Mouse (Mus musculus): Measurements from ENCODE around the gene Auts2. TPM values are rescaled to one million over a fixed set of nuclear protein-coding genes. Genes with fewer than 3 reads are reported as not detected.

Gene Auts2
- polyA plus RNA-seq, 1 experiment from 2014 or later = 4.4 TPM

DNA sequence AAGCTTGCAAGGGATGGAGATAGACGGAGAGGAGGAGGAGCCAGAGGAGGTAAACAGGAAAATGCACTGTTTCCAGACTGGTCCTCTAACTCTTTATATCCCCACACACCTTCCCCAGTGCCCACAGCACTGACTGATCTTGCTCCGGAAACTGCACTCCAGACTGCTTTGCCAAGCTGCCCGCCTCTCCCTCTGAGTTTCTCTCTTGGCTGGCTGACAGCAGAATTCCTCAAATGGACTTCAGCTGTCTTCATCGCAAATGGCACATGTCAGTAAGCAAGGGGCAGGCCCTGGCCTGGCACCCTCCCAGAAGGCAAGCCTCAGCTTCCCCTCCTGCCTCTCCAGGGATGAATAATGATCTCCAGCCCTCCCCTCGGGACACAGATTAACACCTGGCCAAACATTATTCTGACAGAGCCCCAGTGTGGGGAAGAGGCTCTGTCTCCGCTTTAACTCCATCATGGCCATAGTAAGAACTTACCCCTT lies 348.1 kb downstream of the Auts2 start:
- no peak overlapping the region for H3K4me3 ChIP-seq (ENCODE audit: low read depth, low read length)
- H3K27me3 ChIP-seq (replicated peaks; ENCODE audit: insufficient read depth, low read length) = no peaks in the 10 kb centered on the region
- DNase-seq (ENCODE audit: low spot score) (peak; percentile 61), ATAC-seq (peak; percentile 38)
- no peaks in the 10 kb centered on the region for H3K36me3 ChIP-seq (ENCODE audit: insufficient read depth, low read length)
- H3K9me3 ChIP-seq (ENCODE audit: low read length) = no peaks in the 10 kb centered on the region
- H3K4me1 ChIP-seq (ENCODE audit: insufficient read depth, low read depth, low read length) = peaks cover 4% of the 10 kb centered on the region; the same call in 1 of the 2 replicates
- no peak overlapping the region for H3K27ac ChIP-seq (ENCODE audit: low read length)
- no peak overlapping the region for H3K4me2 ChIP-seq (replicated peaks; ENCODE audit: low read depth, low read length)
- WGBS = 15% methylated on average over 6 of the region's 6 CpGs
- no peak overlapping the region for H3K9ac ChIP-seq (replicated peaks; ENCODE audit: low read depth)
- TF ChIP-seq CTCF (IDR thresholded peaks at IDR 0.05) (no peak), EP300 (IDR thresholded peaks at IDR 0.05) (no peak)

DNA sequence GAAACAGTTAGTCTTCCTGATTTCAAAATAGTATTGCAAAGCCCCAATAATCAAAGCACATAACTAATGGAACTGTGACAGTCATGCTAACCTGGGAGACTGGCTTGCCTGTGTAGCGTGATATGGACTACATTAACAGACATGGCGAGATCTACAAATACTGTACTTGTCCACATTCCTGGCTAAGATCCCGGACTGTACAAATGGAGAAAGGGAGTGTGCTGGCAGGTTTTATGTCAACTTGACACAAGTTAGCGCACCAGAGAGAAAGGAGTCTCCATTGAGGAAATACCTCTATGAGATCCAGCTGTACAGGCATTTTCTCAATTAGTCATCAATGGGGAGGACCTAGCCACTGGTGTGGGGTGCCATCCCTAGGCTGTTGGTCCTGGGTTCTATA lies 353.0 kb downstream of the Auts2 start:
- Histone ChIP-seq H3K4me3 (ENCODE audit: low read depth, low read length) (no peak overlapping the region), H3K4me2 (replicated peaks; ENCODE audit: low read depth, low read length) (no peak overlapping the region), H3K27ac (ENCODE audit: low read length) (no peak overlapping the region), H3K36me3 (ENCODE audit: insufficient read depth, low read length) (no peaks in the 10 kb centered on the region), H3K9me3 (ENCODE audit: low read length) (no peaks in the 10 kb centered on the region), H3K4me1 (ENCODE audit: insufficient read depth, low read depth, low read length) (peaks cover 4% of the 10 kb centered on the region; the same call in 1 of the 2 replicates), H3K27me3 (replicated peaks; ENCODE audit: insufficient read depth, low read length) (no peaks in the 10 kb centered on the region), H3K9ac (replicated peaks; ENCODE audit: low read depth) (no peak overlapping the region)
- TF ChIP-seq EP300 (IDR thresholded peaks at IDR 0.05) = no peak
- TF ChIP-seq CTCF (IDR thresholded peaks at IDR 0.05) = no peak
- WGBS = 45% methylated on average over 4 of the region's 4 CpGs
- DNase-seq (ENCODE audit: low spot score) (peak; percentile 32), ATAC-seq (no peak)

DNA sequence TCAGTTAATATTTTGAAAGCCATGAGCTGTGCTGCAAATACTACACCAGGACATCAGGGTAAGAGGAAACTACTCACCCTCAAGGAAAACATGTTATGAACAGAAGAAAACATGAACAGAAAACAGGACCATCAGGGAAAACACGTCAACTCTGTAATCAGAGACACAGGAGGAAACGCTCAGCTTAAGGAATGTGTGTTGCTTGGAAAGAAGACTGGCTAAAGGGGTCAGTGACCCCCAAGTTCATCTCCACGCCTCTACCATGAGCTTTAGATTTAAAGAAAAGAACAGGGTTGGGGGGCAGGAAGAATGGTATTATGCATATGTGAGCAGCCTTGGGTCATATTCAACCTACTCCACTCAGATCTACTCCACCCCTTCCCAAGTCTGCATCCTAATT lies 356.5 kb downstream of the Auts2 start:
- 46% methylated on average over 3 of the region's 3 CpGs for WGBS
- H3K27ac ChIP-seq (ENCODE audit: low read length) = no peak overlapping the region

DNA sequence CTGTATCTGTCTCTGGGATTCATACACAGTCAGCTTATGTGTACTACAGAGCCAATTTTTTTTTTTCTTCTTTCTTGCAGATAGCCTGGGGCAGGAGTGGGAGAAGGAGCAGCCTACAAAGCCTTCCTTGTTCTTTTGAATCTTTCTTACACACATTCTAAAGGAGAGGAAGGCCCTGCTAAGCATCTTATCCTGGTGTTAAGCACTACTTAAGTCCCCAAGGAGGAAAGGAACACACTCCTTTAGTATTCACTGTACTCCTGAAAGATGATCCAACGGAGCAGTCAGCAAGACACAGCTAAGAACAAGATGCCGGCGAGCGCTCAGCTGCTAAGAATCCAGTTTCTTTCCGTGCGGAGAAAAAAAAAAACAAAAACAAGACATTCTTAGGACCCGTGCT lies 356.9 kb downstream of the Auts2 start:
- Histone ChIP-seq H3K9me3 (ENCODE audit: low read length) (no peaks in the 10 kb centered on the region), H3K4me1 (ENCODE audit: insufficient read depth, low read depth, low read length) (no peaks in the 10 kb centered on the region), H3K4me2 (replicated peaks; ENCODE audit: low read depth, low read length) (no peak overlapping the region), H3K27ac (ENCODE audit: low read length) (no peak overlapping the region), H3K4me3 (ENCODE audit: low read depth, low read length) (no peak overlapping the region), H3K36me3 (ENCODE audit: insufficient read depth, low read length) (no peaks in the 10 kb centered on the region), H3K9ac (replicated peaks; ENCODE audit: low read depth) (no peak overlapping the region), H3K27me3 (replicated peaks; ENCODE audit: insufficient read depth, low read length) (no peaks in the 10 kb centered on the region)
- no peak for ATAC-seq
- 45% methylated on average over 7 of the region's 7 CpGs for whole genome bisulfite sequencing
- no peak for TF ChIP-seq CTCF (IDR thresholded peaks at IDR 0.05)
- no peak for TF ChIP-seq EP300 (IDR thresholded peaks at IDR 0.05)
- no peak for DNase-seq (ENCODE audit: low spot score)

More for the DNA sequence above, 356.5 kb downstream of the Auts2 start:
- no peak overlapping the region for H3K9ac ChIP-seq (replicated peaks; ENCODE audit: low read depth)
- H3K4me3 ChIP-seq (ENCODE audit: low read depth, low read length) = no peak overlapping the region
- TF ChIP-seq EP300 (IDR thresholded peaks at IDR 0.05) (no peak), CTCF (IDR thresholded peaks at IDR 0.05) (no peak)
- ATAC-seq = no peak
- H3K9me3 ChIP-seq (ENCODE audit: low read length) = no peaks in the 10 kb centered on the region
- H3K4me2 ChIP-seq (replicated peaks; ENCODE audit: low read depth, low read length) = no peak overlapping the region
- H3K36me3 ChIP-seq (ENCODE audit: insufficient read depth, low read length) = no peaks in the 10 kb centered on the region
- no peaks in the 10 kb centered on the region for H3K4me1 ChIP-seq (ENCODE audit: insufficient read depth, low read depth, low read length)
- H3K27me3 ChIP-seq (replicated peaks; ENCODE audit: insufficient read depth, low read length) = no peaks in the 10 kb centered on the region
- DNase-seq (ENCODE audit: low spot score) = no peak

DNA sequence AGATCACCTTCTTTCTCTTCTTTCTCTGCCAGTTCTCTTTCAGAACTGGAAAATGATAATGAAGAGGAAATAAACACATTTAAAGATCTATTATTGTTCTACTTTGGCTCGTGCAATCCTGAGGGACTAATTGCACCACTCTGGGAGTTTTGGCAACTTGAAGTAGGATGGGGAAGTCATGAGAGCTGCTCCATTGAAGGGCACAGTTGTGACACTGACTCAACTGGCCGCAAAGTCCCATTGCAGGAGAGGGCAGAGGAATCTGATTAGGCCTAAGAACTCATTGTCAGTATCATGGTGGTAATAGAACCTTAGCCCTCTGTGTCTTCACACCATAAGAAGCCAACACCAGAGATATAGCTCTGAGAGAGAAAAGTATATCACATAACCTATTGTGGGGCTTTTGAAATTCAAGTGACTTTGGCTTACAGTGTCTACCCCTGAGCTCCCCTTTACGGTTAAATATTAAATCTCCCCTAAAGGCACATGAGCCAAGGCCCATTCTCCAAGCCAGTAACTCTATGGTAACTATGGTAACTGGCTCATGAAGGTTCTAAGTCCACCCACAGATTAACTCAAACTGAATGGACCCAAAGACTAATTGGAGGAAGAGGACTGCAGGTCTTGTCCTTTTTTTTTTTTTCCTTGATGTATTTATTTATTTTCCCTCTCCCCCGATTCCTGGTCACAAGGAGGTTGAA lies 358.6 kb downstream of the Auts2 start:
- Histone ChIP-seq H3K36me3 (ENCODE audit: insufficient read depth, low read length) (no peaks in the 10 kb centered on the region), H3K4me3 (ENCODE audit: low read depth, low read length) (no peak overlapping the region), H3K27me3 (replicated peaks; ENCODE audit: insufficient read depth, low read length) (no peaks in the 10 kb centered on the region), H3K4me1 (ENCODE audit: insufficient read depth, low read depth, low read length) (no peaks in the 10 kb centered on the region), H3K27ac (ENCODE audit: low read length) (no peak overlapping the region), H3K9ac (replicated peaks; ENCODE audit: low read depth) (no peak overlapping the region), H3K9me3 (ENCODE audit: low read length) (no peaks in the 10 kb centered on the region), H3K4me2 (replicated peaks; ENCODE audit: low read depth, low read length) (no peak overlapping the region)
- TF ChIP-seq CTCF (IDR thresholded peaks at IDR 0.05) (no peak), EP300 (IDR thresholded peaks at IDR 0.05) (no peak)
- no peak for DNase-seq (ENCODE audit: low spot score)
- ATAC-seq = no peak
- 55% methylated on average over 4 of the region's 4 CpGs for WGBS

DNA sequence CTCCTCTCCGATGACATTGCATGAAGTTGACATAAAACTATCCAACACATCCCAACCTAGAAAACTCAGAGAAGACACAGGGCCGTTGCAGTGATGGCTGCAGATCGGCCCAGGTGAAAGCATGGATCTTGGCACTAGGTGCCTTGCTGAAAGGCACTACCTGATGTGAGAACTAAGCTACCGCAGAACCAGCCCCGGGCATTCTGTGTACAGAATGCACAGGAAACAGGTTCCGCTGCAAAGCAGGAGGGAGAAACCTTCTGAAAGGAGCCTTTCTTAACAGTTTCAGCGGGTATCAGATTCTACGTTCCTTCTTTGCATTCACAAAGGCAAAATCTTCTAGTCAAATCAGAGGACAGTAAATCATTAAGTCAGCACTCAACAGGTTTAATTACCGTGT lies 361.1 kb downstream of the Auts2 start:
- Histone ChIP-seq H3K9me3 (ENCODE audit: low read length) (no peaks in the 10 kb centered on the region), H3K27me3 (replicated peaks; ENCODE audit: insufficient read depth, low read length) (no peaks in the 10 kb centered on the region), H3K9ac (replicated peaks; ENCODE audit: low read depth) (no peak overlapping the region), H3K4me3 (ENCODE audit: low read depth, low read length) (no peak overlapping the region), H3K27ac (ENCODE audit: low read length) (no peak overlapping the region), H3K4me1 (ENCODE audit: insufficient read depth, low read depth, low read length) (no peaks in the 10 kb centered on the region), H3K36me3 (ENCODE audit: insufficient read depth, low read length) (no peaks in the 10 kb centered on the region), H3K4me2 (replicated peaks; ENCODE audit: low read depth, low read length) (no peak overlapping the region)
- ATAC-seq = no peak
- no peak for TF ChIP-seq EP300 (IDR thresholded peaks at IDR 0.05)
- TF ChIP-seq CTCF (IDR thresholded peaks at IDR 0.05) = no peak
- WGBS = 73% methylated on average over 9 of the region's 9 CpGs
- no peak for DNase-seq (ENCODE audit: low spot score)

Data from lung, postnatal 0 days (tissue).